Comparison of ENCODE assay signal across 8 mouse cellular contexts in the genomic region with DNA sequence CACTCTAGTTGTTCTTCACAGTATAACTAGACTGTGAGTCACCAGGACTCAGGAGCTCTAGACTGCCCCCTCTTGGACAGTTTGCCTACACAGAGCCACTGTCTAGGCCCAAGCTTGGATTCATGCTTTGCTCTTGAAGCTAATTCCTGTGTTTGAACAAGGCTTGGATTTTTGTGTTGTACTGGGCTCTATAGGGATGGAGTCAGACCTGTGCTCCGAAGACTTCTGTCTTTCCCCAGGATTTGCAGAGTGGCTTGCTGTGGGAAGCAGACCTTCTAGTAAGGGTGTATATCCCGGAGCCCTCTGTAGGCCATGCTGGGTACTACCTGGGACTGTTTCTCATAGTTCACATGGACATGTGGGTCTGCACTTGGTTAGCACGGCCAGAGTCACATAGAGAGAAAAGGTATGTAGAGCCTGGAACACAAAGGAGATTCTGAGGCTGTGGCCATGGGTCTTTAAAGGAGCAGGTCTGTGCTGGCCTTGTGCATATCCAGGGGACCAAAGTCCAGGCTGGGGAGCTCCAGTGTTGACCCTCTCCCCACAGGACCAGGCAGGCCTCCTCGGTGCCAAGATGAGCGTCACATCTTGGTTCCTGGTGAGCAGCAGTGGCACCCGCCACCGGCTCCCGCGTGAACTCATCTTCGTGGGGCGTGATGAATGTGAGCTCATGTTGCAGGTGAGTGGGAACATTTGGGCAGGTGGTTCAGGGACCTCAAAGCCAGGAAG. TPM values are rescaled to one million over a fixed set of nuclear protein-coding genes. Genes with fewer than 3 reads are reported as not detected.
DNase-seq lines count a peak whose midpoint lies in the region; ATAC-seq and TF ChIP-seq lines count a peak whose summit lies in the region.

No protein-coding gene starts in this region.

- H3K27me3 ChIP-seq in cerebellum, adult 2 months (ENCODE audit: control insufficient read depth, insufficient read depth, low read length) = no peaks in the 10 kb centered on the region
- no peaks in the 10 kb centered on the region for H3K27me3 ChIP-seq in kidney, postnatal 0 days (ENCODE audit: insufficient read depth, low read length)

- H3K4me3 ChIP-seq in cerebellum, adult 2 months (replicated peaks; ENCODE audit: insufficient read depth, low read depth, low read length) = no peak overlapping the region
- no peak overlapping the region for H3K4me3 ChIP-seq in kidney, postnatal 0 days (replicated peaks; ENCODE audit: low read depth, low read length)
- no peak overlapping the region for H3K4me3 ChIP-seq in olfactory bulb, adult 2 months (ENCODE audit: insufficient read depth, low read depth, low read length)

- no peak for TF ChIP-seq POLR2A in cerebellum, adult 2 months (IDR thresholded peaks at IDR 0.05; ENCODE audit: borderline replicate concordance, insufficient read depth, low read length)
- TF ChIP-seq POLR2A in olfactory bulb, adult 2 months (IDR thresholded peaks at IDR 0.05; ENCODE audit: insufficient read depth, low read depth, low read length) = no peak

- peak; percentile 77 to 80 for DNase-seq in B cell, adult 2 months
- DNase-seq in MN1 (ENCODE audit: low spot score) = peak; percentile 67
- DNase-seq in cerebellum, adult 2 months = peak; percentile 78 to 83
- peak; percentile 78 for DNase-seq in kidney, postnatal 0 days (ENCODE audit: low spot score)
- peak; percentile 69 to 72 for DNase-seq in lung, adult 18-20 months
- DNase-seq in thymus, postnatal 4 days = peak; percentile 88

- ATAC-seq in frontal cortex, adult (ENCODE audit: low TSS enrichment) = peak; percentile 45
- ATAC-seq in kidney, postnatal 0 days (replicated peaks; ENCODE audit: low FRiP score, low read depth) = no peak; the same call in 1 of the 2 replicates

- 61% methylated on average over 11 of the region's 11 CpGs for WGBS in cerebellum, adult 2 months
- 73% methylated on average over 11 of the region's 11 CpGs for WGBS in kidney, postnatal 0 days
- WGBS in olfactory bulb, adult 2 months = 70% methylated on average over 11 of the region's 11 CpGs

- H3K4me1 ChIP-seq in cerebellum, adult 2 months (ENCODE audit: control insufficient read depth, insufficient read depth, low read length) = peaks cover 42% of the 10 kb centered on the region
- H3K4me1 ChIP-seq in kidney, postnatal 0 days (replicated peaks; ENCODE audit: insufficient read depth, low read length) = peaks cover 6% of the 10 kb centered on the region; the same call in 1 of the 2 replicates
- peaks cover 40% of the 10 kb centered on the region for H3K4me1 ChIP-seq in olfactory bulb, adult 2 months (ENCODE audit: control insufficient read depth, insufficient read depth, low read length)

- no peaks in the 10 kb centered on the region; the same call in 1 of the 2 replicates for H3K36me3 ChIP-seq in kidney, postnatal 0 days (ENCODE audit: insufficient read depth, low read length)

- TF ChIP-seq CTCF in cerebellum, adult 2 months (IDR thresholded peaks at IDR 0.05; ENCODE audit: borderline replicate concordance, insufficient read depth, low read depth, low read length) = peak; percentile 57
- TF ChIP-seq CTCF in kidney, postnatal 0 days (IDR thresholded peaks at IDR 0.05; ENCODE audit: low read depth) = peak; percentile 75
- TF ChIP-seq CTCF in olfactory bulb, adult 2 months (IDR thresholded peaks at IDR 0.05; ENCODE audit: insufficient read depth, low read depth, low read length) = peak; percentile 54

- no peaks in the 10 kb centered on the region for H3K9me3 ChIP-seq in kidney, postnatal 0 days (replicated peaks; ENCODE audit: low read length)

- H3K9ac ChIP-seq in kidney, postnatal 0 days (ENCODE audit: low read depth, low read length) = no peak overlapping the region

- H3K27ac ChIP-seq in cerebellum, adult 2 months (ENCODE audit: insufficient read depth, low read length) = no peak overlapping the region
- no peak overlapping the region for H3K27ac ChIP-seq in kidney, postnatal 0 days
- H3K27ac ChIP-seq in olfactory bulb, adult 2 months (ENCODE audit: insufficient read depth, low read depth, low read length) = no peak overlapping the region

- no peak overlapping the region for H3K4me2 ChIP-seq in kidney, postnatal 0 days (ENCODE audit: low read length)

RNA-seq across cellular contexts. Expression of a gene that starts 4.0 kb away (rescaled TPM):
- polyA plus RNA-seq in cerebellum, adult 2 months (2012; rRNA removed) = 102 and 107 TPM in 2 replicates
- 13.6 and 13.9 TPM in 2 replicates for polyA plus RNA-seq in kidney, postnatal 0 days (2015; fragmentation: Nextera tagmentation; extraction: Ambion mirVana)
- polyA plus RNA-seq in olfactory bulb, adult 2 months (2012; ENCODE audit: insufficient read depth, insufficient read length, low replicate concordance, missing spikeins) = not detected in 2 replicates

RNA-seq across cellular contexts. Expression of a gene that starts 36.2 kb away (rescaled TPM):
- polyA plus RNA-seq in cerebellum, adult 2 months (2012; rRNA removed) = 6.7 and 7.8 TPM in 2 replicates
- 7.8 TPM in 2 replicates for polyA plus RNA-seq in kidney, postnatal 0 days (2015; fragmentation: Nextera tagmentation; extraction: Ambion mirVana)
- polyA plus RNA-seq in olfactory bulb, adult 2 months (2012; ENCODE audit: insufficient read depth, insufficient read length, low replicate concordance, missing spikeins) = not detected in 2 replicates

RNA-seq across cellular contexts. Expression of a gene that starts 45.6 kb away (rescaled TPM):
- polyA plus RNA-seq in cerebellum, adult 2 months (2012; rRNA removed) = 1.5 and 1.8 TPM in 2 replicates
- 5.9 and 6.7 TPM in 2 replicates for polyA plus RNA-seq in kidney, postnatal 0 days (2015; fragmentation: Nextera tagmentation; extraction: Ambion mirVana)
- not detected in 2 replicates for polyA plus RNA-seq in olfactory bulb, adult 2 months (2012; ENCODE audit: insufficient read depth, insufficient read length, low replicate concordance, missing spikeins)

RNA-seq across cellular contexts. Expression of a gene that starts 49.6 kb away (rescaled TPM):
- 163 and 177 TPM in 2 replicates for polyA plus RNA-seq in cerebellum, adult 2 months (2012; rRNA removed)
- polyA plus RNA-seq in kidney, postnatal 0 days (2015; fragmentation: Nextera tagmentation; extraction: Ambion mirVana) = 72.5 and 114 TPM in 2 replicates
- polyA plus RNA-seq in olfactory bulb, adult 2 months (2012; ENCODE audit: insufficient read depth, insufficient read length, low replicate concordance, missing spikeins) = not detected in 2 replicates
